Mouse (Mus musculus) brain, adult 2 months (tissue): ENCODE measurements around the gene Bicc1.

Experiments
- DNase-seq: peaks from one replicate; pipeline ENCODE4 v3.0.0; 2011; ENCODE audit warnings: low read depth, low spot score

Bicc1 gene

GRCm38 (mm10) chr10:71058070-71058469, 101.4 kb downstream of the Bicc1 start:
- DNase-seq = no peak

- peak; percentile 41 for DNase-seq
Observed at GRCm38 (mm10) chr10:71052748-71053147, 106.8 kb downstream of the Bicc1 start.

DNA sequence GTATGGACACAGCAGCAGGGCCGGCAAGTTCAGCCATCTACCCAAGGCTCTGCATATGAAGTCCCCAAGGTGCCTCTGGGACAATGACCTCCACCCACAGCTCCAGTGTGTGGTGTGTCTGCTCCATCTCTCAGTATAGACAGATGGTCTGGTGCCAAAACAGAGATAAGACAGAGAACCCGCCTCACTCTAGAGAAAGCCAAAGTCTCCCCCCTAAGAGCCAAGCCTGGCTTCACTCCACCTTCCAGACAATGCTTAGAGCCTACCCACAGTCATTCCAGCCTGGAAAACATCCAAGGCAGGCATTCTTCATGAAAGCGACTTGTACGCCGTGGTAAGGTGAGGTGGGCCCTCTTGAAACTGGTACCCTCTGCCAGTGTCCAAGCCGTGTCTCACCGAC, 107.3 kb downstream of the Bicc1 start:
- DNase-seq = peak; percentile 37

GRCm38 (mm10) chr10:71050722-71051333, 108.7 kb downstream of the Bicc1 start:
- DNase-seq = no peak

GRCm38 (mm10) chr10:71049294-71049693, 110.2 kb downstream of the Bicc1 start:
- DNase-seq = no peak

- no peak for DNase-seq
Observed at GRCm38 (mm10) chr10:71044410-71044809, 115.1 kb downstream of the Bicc1 start.

DNA sequence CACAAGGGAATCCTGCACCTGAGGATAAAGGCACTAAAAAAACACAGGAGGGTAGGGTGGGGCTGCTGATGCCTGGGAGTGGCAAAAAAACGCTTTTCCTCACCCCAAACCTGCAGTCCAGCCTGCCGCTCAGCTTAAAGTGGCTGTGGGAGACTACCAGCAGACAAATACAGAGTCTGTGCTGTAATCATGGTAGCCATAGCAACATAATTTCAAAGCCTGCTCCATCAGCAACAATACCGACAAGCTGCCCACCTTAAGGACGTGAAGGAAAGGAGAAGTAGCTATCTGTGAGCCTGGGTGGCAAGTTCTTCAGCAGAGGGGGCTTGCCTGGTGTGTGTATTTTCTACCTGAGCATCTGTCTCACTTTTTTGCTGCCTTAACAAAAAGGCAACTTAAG, 117.6 kb downstream of the Bicc1 start:
- peak; percentile 40 for DNase-seq

- no peak for DNase-seq
Observed at GRCm38 (mm10) chr10:71036484-71036883, 123.0 kb downstream of the Bicc1 start.

- peak; percentile 20 for DNase-seq
Observed at GRCm38 (mm10) chr10:71028996-71029395, 130.5 kb downstream of the Bicc1 start.

- DNase-seq = peak; percentile 55
Observed at GRCm38 (mm10) chr10:71028066-71028844, 131.2 kb downstream of the Bicc1 start.

DNA sequence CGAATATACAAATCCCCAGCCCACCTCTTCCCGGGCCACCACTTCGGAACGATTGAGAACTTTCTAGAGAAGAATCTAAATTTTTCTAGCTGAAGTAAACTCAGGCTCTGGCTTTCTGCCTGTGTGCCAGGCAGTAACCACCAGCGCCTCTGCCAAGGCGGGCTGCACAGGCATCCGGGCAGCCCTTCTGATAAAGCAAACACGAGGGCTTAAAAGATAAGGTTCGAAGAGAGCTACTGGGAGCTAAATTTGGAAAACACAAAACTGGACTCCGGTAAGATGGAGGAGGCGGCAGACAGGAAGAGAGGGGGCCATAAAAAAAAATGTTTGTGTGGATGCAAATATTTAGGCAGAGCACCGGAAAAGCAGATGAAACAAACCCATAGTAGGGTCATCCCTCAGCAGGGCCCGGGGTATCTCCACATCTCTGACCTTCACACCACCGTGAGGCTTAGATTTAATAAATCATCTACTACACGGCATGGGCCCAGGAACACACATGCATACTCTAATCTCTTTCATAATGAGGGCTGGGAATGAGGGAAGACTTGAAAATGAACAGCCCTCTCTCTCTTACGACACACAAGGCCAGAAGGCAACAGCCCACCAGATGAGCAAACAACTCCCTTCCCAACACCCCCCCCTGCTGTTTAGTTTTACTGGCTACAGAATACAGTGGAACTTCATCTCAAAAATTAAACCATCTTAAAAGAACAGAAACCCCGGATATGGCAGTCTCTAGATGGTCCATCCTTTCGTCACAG, 134.2 kb downstream of the Bicc1 start:
- peak; percentile 22 for DNase-seq

GRCm38 (mm10) chr10:71024681-71025080, 134.8 kb downstream of the Bicc1 start:
- DNase-seq = peak; percentile 24

- DNase-seq = no peak
Observed at GRCm38 (mm10) chr10:71023471-71023870, 136.0 kb downstream of the Bicc1 start.

DNA sequence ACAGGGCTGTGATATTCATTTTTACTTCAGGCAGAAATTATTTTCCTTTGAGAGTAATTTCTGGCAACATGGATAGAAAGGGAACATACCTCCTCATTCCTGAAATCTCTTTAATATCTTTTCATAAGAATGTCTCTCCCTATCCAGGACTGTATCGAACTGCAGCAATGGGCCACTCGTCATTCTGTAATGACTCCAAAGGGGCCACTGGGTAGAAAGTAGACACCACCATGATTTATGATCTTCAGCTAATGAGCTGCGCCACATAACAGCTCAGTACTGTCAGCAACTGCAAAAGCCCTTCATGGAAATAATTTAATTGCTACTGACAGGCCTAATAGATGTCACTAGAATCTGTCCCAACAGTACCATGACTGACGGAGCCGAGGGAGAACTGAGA, 139.0 kb downstream of the Bicc1 start:
- DNase-seq = no peak

DNA sequence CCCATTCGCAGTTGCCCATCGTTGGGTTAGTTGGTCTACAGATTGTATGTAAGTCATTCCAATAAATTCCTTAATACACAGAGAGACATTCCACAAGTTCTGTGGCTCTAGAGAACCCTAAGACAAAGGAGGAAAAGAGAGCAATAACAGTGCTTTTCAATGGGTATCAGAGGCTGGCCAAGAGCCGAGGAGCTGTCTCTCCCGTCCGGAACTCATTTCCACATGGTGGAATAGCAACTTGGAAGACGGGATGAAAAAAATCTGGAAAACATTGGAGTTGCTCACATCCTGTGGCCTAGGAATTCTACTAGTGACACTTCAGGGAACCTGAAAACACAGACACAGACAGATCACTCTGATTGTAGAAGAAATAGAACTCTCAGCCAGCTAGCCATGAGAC, 139.7 kb downstream of the Bicc1 start:
- no peak for DNase-seq

DNA sequence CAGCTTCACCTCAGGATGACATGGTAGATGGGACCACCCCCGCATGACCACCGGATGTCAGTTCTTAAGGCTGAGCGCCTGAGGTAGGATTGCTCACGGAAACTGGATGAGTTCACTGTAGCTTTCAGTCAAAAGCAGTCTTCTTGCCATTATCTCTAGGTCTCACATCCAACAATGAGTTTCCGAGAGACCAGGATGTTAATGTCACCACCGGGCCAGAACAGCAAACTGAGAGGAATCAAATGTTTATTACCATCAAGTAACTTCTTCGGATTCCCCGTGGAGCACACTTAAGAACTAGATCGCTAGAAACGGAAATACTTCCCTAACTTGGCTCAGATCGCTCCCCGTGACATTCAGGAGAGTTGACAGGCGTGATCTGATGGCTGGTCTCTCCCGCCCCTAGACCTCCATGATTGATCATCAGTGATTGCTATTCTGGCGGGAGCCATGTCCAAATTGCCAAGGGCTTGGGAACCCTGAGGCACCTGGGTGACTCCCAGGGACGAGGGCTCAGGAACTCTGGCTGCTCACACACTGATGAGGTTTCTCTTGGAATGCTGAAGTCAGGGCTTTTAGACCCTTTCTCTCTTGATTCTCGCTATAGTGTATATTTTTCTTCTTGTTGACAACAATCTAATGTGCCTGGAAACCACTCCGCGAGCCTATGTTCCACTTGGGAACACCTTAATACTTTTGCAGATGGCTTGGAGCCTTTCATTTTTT, 149.6 kb downstream of the Bicc1 start:
- no peak for DNase-seq

- no peak for DNase-seq
Observed at GRCm38 (mm10) chr10:71008721-71009120, 150.8 kb downstream of the Bicc1 start.

DNA sequence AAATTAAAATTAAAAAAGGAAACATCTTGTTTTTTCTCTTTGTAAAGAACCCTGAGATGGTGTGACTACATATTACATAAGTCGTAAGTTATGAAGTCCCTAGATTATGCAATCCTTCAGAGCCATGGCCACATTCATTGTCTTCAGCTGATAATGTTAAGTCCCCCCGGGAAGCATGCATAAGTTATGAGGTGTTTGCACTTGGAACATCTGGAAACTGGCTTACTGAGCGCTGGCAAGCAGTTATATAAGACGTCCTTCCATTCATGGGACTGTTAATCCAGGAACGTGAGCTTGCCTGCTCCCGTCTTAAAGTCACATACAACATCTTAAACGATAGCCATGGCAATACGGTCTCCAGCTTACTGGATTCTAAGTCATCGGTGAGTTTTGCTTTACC, 151.5 kb downstream of the Bicc1 start:
- DNase-seq = no peak

GRCm38 (mm10) chr10:71007516-71007915, 152.0 kb downstream of the Bicc1 start:
- DNase-seq = no peak

- no peak for DNase-seq
Observed at GRCm38 (mm10) chr10:71007001-71007400, 152.5 kb downstream of the Bicc1 start.

- DNase-seq = no peak
Observed at GRCm38 (mm10) chr10:71002871-71003270, 156.6 kb downstream of the Bicc1 start.

DNA sequence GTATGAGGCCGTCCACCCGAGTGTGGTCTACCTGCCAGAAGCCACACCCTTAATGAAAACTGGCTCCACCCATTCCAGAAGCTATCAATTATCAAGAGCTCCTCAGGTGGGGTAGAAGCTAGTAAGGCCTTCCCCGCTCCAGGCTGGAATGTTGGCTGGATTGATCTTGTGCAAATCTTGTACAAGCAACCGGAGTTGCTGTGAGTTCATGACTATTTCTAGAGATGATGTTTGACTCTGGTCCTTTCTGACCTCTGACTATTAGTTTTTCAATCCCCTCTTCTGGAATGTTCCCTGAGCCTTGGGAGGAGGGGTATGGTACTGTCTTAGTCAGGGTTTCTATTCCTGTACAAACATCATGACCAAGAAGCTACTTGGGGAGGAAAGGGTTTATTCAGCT, 157.3 kb downstream of the Bicc1 start:
- no peak for DNase-seq
